Mouse (Mus musculus) neural tube, embryonic 11.5 days (tissue): ENCODE results near the gene Bet1. TPM values are rescaled to one million over a fixed set of nuclear protein-coding genes. Genes with fewer than 3 reads are reported as not detected.

Source experiments
- ATAC-seq: fragments of 200-750 bp; cut with Nextera tagmentation; 2 replicates; pipeline ENCODE4 v1.8.0; 2017; ENCODE audit warnings: moderate number of reproducible peaks, mild to moderate bottlenecking, moderate TSS enrichment, moderate library complexity; ENCODE audit not compliant: insufficient read depth, low FRiP score, low TSS enrichment
- DNase-seq: peaks from one replicate; pipeline ENCODE4 v3.0.0-alpha.2; 2015; ENCODE audit warnings: low spot score
- H3K27ac ChIP-seq: fragments of 300-500 bp; sonication (generic); 2 replicates; pipeline ENCODE4 v1.5.1; 2014; ENCODE audit warnings: low read depth, mild to moderate bottlenecking, low read length
- H3K27me3 ChIP-seq: fragments of 300-500 bp; sonication (generic); 2 replicates; pipeline ENCODE4 v1.6.1; 2014; ENCODE audit warnings: mild to moderate bottlenecking, low read length, mixed read lengths; ENCODE audit not compliant: control insufficient read depth, insufficient read depth
- H3K36me3 ChIP-seq: fragments of 300-500 bp; sonication (generic); 2 replicates; pipeline ENCODE4 v1.6.1; 2014; ENCODE audit warnings: mild to moderate bottlenecking, low read length, moderate library complexity, mixed read lengths; ENCODE audit not compliant: control insufficient read depth, insufficient read depth
- H3K4me1 ChIP-seq: fragments of 300-500 bp; sonication (generic); 2 replicates; pipeline ENCODE4 v1.6.1; 2014; ENCODE audit warnings: low read length, mixed read lengths; ENCODE audit not compliant: control insufficient read depth, insufficient read depth
- H3K4me2 ChIP-seq: fragments of 300-500 bp; sonication (generic); 2 replicates; pipeline ENCODE4 v1.6.1; 2014; ENCODE audit warnings: low read depth, mild to moderate bottlenecking, moderate library complexity
- H3K4me3 ChIP-seq: fragments of 300-500 bp; sonication (generic); 2 replicates; pipeline ENCODE4 v1.5.1; 2014; ENCODE audit warnings: low read depth, low read length
- H3K9ac ChIP-seq: fragments of 300-500 bp; sonication (generic); 2 replicates; pipeline ENCODE4 v1.6.1; 2014; ENCODE audit warnings: mild to moderate bottlenecking, low read length
- H3K9me3 ChIP-seq: fragments of 300-500 bp; sonication (generic); 2 replicates; pipeline ENCODE4 v1.6.1; 2016; ENCODE audit warnings: low read length; ENCODE audit not compliant: control insufficient read depth
- WGBS: fragments of 180-500 bp; shearing (Covaris S2); extraction: QIAGEN DNeasy Blood & Tissue Kit; methylation state at CpG from one replicate; pipeline ENCODE4 v1.1.7; 2014; 5-methylcytosine and 5-hydroxymethylcytosine counted together
- polyA plus RNA-seq: library from polyadenylated mRNA; unstranded; fragments of >200 nt; fragmentation: Nextera tagmentation; extraction: Ambion mirVana; gene quantifications from 2 replicates; pipeline ENCODE4 v1.2.1, GENCODE M21; 2014

Gene Bet1
- polyA plus RNA-seq = 59.9 and 62.9 TPM in 2 replicates

DNA sequence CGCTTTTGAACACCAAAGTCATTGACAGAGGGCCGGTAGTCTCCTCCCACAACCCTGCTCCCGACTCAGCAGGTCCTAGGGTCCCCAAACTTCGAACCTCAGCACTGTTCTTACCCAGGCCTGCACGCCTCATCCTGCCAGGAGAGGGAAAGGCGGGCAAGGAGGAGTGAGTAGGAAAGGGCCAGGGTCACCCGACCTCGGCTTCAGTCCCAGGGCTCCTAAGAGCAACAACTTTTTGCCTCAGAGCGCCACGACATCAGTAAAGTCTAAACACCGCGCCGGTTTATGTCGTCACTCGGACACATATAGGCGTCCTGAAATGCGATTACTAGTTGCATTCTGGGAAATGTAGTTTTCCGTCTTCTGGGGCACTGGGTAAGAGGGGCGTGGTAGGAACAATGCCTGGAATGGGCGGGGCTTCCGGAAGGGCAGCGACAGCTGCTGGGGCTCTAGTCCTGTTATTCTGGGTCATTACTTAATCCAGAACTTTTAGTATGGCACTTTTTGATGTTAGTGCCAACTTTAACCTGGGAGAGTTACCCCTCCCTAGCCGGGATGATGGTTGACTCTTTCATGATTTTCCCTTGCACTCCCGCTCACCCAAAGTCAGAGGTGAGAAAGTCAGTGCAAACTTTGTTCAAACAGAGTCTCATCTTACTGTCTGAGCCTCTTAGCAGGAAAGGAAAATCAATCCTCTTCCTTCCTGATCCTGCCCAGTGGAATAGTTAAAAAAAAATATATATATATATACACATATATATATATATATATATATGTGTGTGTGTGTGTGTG is at the start of gene Bet1:
Bet1 (minus strand) TSS at position 310 of the 792 bp plus-strand sequence.
- H3K27me3 ChIP-seq = no peaks in the 10 kb centered on the region
- H3K4me2 ChIP-seq = peak within 1 kb of the TSS; percentile 44
- no peaks in the 10 kb centered on the region for H3K36me3 ChIP-seq
- H3K27ac ChIP-seq = no peak within 1 kb of the TSS
- peak; percentile 99 for ATAC-seq
- peak; percentile 87 for DNase-seq
- peak within 1 kb of the TSS; percentile 23 for H3K9ac ChIP-seq
- no peaks in the 10 kb centered on the region for H3K4me1 ChIP-seq
- H3K4me3 ChIP-seq = peak within 1 kb of the TSS; percentile 41
- 2% methylated on average over 24 of the region's 24 CpGs for WGBS
- no peaks in the 10 kb centered on the region for H3K9me3 ChIP-seq

- H3K4me1 ChIP-seq = no peaks in the 10 kb centered on the region
Observed at GRCm38 (mm10) chr6:4132239-4132638, 45.5 kb upstream of the Bet1 start.

DNA sequence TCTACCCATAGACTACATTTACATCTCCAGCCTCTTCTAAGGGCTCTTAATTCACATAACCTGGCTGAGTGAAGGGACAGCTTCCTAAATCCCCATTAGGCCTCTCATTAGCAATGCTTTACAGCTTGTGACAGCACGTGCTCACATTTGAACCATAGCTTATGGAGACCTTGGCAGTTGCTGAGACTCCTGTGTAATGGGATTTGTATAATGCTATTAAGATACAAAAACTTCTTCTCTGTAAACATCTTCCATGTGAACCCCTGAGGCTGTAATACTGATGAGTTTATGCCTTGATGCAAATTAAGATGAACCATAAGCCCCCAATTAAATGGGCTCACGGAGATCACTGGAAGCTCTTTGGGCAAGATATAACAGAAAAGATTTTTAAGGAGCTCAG is 44.4 kb upstream of the Bet1 start:
- 68% methylated on average over 2 of the region's 2 CpGs for WGBS

More at GRCm38 (mm10) chr6:4132239-4132638, 45.5 kb upstream of the Bet1 start:
- Histone ChIP-seq H3K27ac (no peak overlapping the region), H3K4me3 (no peak overlapping the region), H3K9ac (no peak overlapping the region), H3K36me3 (no peaks in the 10 kb centered on the region), H3K27me3 (no peaks in the 10 kb centered on the region), H3K9me3 (no peaks in the 10 kb centered on the region), H3K4me2 (no peak overlapping the region)
- DNase-seq (no peak), ATAC-seq (no peak)
- WGBS = 79% methylated on average over 7 of the region's 7 CpGs

DNA sequence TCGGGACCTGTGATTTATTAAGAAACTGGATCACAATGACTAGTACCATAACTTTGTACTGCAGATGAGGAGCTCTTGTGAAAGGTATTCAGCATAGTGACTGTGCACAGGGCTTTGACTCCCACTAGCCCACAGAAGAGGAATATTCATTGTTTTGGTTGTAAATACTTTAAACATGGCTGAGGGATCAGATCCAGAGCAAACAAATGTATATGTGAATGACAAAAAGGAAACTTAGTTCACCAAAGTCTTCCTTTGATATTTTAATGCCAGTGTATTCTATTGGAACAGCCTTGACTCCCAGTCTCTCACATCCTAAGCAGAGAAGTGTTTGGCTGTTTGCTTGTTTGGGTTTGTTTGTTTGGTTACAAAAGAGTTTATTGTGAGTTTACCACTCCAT is 31.8 kb upstream of the Bet1 start:
- Histone ChIP-seq H3K27me3 (no peaks in the 10 kb centered on the region), H3K4me3 (no peak overlapping the region), H3K27ac (no peak overlapping the region), H3K36me3 (no peaks in the 10 kb centered on the region), H3K4me2 (no peak overlapping the region), H3K9ac (no peak overlapping the region), H3K4me1 (no peaks in the 10 kb centered on the region), H3K9me3 (no peaks in the 10 kb centered on the region)
- DNase-seq = no peak
- WGBS = 83% methylated on average over 1 of the region's 1 CpGs
- no peak for ATAC-seq

More for the DNA sequence above, 44.4 kb upstream of the Bet1 start:
- Histone ChIP-seq H3K36me3 (no peaks in the 10 kb centered on the region), H3K27me3 (no peaks in the 10 kb centered on the region), H3K4me3 (no peak overlapping the region), H3K9me3 (no peaks in the 10 kb centered on the region), H3K4me2 (no peak overlapping the region), H3K9ac (no peak overlapping the region), H3K27ac (no peak overlapping the region), H3K4me1 (no peaks in the 10 kb centered on the region)
- DNase-seq (no peak), ATAC-seq (no peak)

DNA sequence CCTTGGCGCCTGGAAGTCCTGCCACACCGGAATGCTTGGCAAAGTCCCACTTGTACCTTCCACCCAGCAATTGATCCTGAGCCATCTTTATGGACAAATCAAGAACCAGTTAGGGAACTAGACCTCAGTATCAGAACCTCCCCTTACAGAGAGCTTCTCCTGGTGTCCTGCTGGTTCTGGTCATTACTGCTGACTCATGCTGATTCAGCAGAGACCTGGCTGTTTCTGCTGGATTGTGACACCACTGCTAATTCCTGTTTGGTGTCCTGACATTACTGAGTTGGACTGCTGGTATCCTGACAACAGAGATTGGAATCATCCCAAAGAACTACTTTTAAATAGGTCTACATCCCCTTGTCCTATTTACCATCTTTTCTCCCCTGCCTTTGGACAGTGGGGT is 3.7 kb upstream of the Bet1 start:
- WGBS = 96% methylated on average over 2 of the region's 2 CpGs

GRCm38 (mm10) chr6:4072281-4072680 is 14.5 kb downstream of the Bet1 start:
- Histone ChIP-seq H3K4me2 (no peak overlapping the region), H3K9me3 (no peaks in the 10 kb centered on the region), H3K27ac (no peak overlapping the region), H3K27me3 (no peaks in the 10 kb centered on the region), H3K9ac (no peak overlapping the region), H3K36me3 (no peaks in the 10 kb centered on the region), H3K4me1 (no peaks in the 10 kb centered on the region), H3K4me3 (no peak overlapping the region)
- 92% methylated on average over 6 of the region's 6 CpGs for WGBS
- no peak for DNase-seq
- no peak for ATAC-seq

More for the DNA sequence above, 3.7 kb upstream of the Bet1 start:
- Histone ChIP-seq H3K4me1 (no peaks in the 10 kb centered on the region), H3K27ac (no peak overlapping the region), H3K36me3 (no peaks in the 10 kb centered on the region), H3K9ac (no peak overlapping the region), H3K4me3 (no peak overlapping the region), H3K9me3 (no peaks in the 10 kb centered on the region), H3K27me3 (no peaks in the 10 kb centered on the region), H3K4me2 (no peak overlapping the region)
- no peak for DNase-seq
- no peak for ATAC-seq

- H3K4me3 ChIP-seq = no peak overlapping the region
- DNase-seq (no peak), ATAC-seq (no peak)
- no peaks in the 10 kb centered on the region for H3K27me3 ChIP-seq
- H3K4me2 ChIP-seq = no peak overlapping the region
- no peaks in the 10 kb centered on the region for H3K36me3 ChIP-seq
- H3K9ac ChIP-seq = no peak overlapping the region
- no peaks in the 10 kb centered on the region for H3K4me1 ChIP-seq
- H3K9me3 ChIP-seq = no peaks in the 10 kb centered on the region
- no peak overlapping the region for H3K27ac ChIP-seq
Observed at GRCm38 (mm10) chr6:4069714-4070113, 17.1 kb downstream of the Bet1 start.

- H3K9me3 ChIP-seq = no peaks in the 10 kb centered on the region
- ATAC-seq (no peak), DNase-seq (no peak)
- H3K27ac ChIP-seq = no peak overlapping the region
- H3K4me2 ChIP-seq = no peak overlapping the region
- H3K9ac ChIP-seq = no peak overlapping the region
- H3K4me3 ChIP-seq = no peak overlapping the region
- H3K4me1 ChIP-seq = no peaks in the 10 kb centered on the region
- no peaks in the 10 kb centered on the region for H3K36me3 ChIP-seq
- H3K27me3 ChIP-seq = no peaks in the 10 kb centered on the region
- WGBS = 92% methylated on average over 4 of the region's 4 CpGs
Observed at GRCm38 (mm10) chr6:4054387-4054786, 32.4 kb downstream of the Bet1 start.

DNA sequence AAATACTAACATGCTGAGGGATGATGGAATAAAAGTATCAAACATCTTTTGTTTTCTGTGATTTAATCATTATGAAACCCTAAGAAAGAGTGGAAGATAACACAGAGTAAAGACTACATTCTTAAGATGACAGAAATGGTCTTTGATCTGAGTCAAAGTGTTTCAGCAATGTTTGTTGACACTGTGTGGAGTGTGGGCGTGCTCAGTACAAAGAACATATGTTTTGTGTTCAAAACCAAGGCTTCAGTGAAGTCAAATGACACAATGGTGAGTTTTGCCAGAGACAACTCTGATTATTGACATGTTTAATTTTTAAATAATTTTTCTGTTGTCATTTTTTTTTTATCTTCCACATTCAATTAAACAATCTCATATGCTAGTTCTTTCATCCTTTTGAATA is 33.9 kb downstream of the Bet1 start:
- no peaks in the 10 kb centered on the region for H3K4me1 ChIP-seq
- H3K9ac ChIP-seq = no peak overlapping the region
- H3K27ac ChIP-seq = no peak overlapping the region
- DNase-seq (no peak), ATAC-seq (no peak)
- no peaks in the 10 kb centered on the region for H3K27me3 ChIP-seq
- H3K9me3 ChIP-seq = no peaks in the 10 kb centered on the region
- H3K4me2 ChIP-seq = no peak overlapping the region
- H3K4me3 ChIP-seq = no peak overlapping the region
- 62% methylated on average over 1 of the region's 1 CpGs for WGBS
- no peaks in the 10 kb centered on the region for H3K36me3 ChIP-seq
